Mouse (Mus musculus): ENCODE measurements around the gene Ghsr. TPM values are rescaled to one million over a fixed set of nuclear protein-coding genes. Genes with fewer than 3 reads are reported as not detected.

Ghsr gene
- not detected in 2 replicates for polyA plus RNA-seq (2014; fragmentation: Nextera tagmentation; extraction: Ambion mirVana)

DNA sequence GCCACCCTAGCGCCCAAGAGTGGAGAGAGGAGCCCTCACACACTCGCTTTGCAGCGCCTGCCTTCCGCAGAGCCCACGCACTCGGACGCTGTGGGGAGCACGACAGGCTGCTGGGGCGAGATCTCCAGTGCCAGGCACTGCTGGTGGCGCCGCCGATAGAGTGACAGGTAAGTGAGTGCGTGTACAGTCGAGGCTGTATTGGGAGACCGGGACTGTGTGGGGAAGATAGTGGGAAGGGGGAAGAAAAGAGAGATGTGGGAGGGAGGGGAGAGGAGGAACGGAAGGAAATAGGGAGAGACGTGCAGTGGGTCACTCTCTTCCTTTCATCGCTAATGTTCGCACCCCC lies at the start of gene Ghsr:
Gene Ghsr (plus strand): TSS at position 76 of the 346 bp plus-strand sequence.
- Histone ChIP-seq H3K9ac (ENCODE audit: low read length) (peak within 1 kb of the TSS; percentile 41), H3K4me2 (ENCODE audit: low read length) (peak within 1 kb of the TSS; percentile 76), H3K4me1 (ENCODE audit: control insufficient read depth, insufficient read depth, low read length) (peaks cover 7% of the 10 kb centered on the region), H3K9me3 (replicated peaks; ENCODE audit: control insufficient read depth, low read length) (no peaks in the 10 kb centered on the region), H3K27ac (ENCODE audit: low read depth, low read length) (no peak within 1 kb of the TSS), H3K4me3 (ENCODE audit: low read depth, low read length) (peak within 1 kb of the TSS; percentile 37), H3K36me3 (ENCODE audit: control insufficient read depth, insufficient read depth, low read length) (no peaks in the 10 kb centered on the region), H3K27me3 (replicated peaks; ENCODE audit: control insufficient read depth, insufficient read depth, low read length) (peaks cover 55% of the 10 kb centered on the region)
- ATAC-seq, result peak; percentile 60; the same call in 1 of the 2 replicates
- WGBS, result under 1% methylated on average over 19 of the region's 19 CpGs
- peak; percentile 7 for DNase-seq (ENCODE audit: low spot score)

DNA sequence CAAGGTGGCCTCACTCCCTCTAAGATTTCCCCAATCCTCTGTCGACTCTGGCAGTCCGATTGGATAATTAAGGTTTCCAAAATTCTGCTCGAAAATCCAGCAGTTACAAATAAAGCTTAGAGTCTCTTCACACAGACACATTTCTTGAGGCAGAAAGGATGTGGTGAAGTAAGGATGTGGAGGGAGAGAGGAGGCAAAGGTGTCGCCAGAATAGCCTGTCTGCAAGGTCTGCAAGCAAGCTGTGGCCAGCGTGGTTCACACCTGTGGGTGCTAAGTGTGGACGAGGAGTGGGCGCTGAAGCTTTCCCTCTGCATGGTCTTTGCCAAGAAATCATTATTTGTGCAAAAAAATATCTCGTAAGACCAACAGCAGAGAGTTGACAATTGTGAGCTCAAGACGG lies 48.6 kb upstream of the Ghsr start:
- DNase-seq (ENCODE audit: low spot score) (no peak), ATAC-seq (no peak)
- WGBS, result 89% methylated on average over 9 of the region's 9 CpGs
- Histone ChIP-seq H3K4me3 (ENCODE audit: low read depth, low read length) (no peak overlapping the region), H3K9ac (ENCODE audit: low read length) (no peak overlapping the region), H3K9me3 (replicated peaks; ENCODE audit: control insufficient read depth, low read length) (no peaks in the 10 kb centered on the region), H3K4me2 (ENCODE audit: low read length) (no peak overlapping the region), H3K27me3 (replicated peaks; ENCODE audit: control insufficient read depth, insufficient read depth, low read length) (no peaks in the 10 kb centered on the region), H3K27ac (ENCODE audit: low read depth, low read length) (no peak overlapping the region), H3K4me1 (ENCODE audit: control insufficient read depth, insufficient read depth, low read length) (no peaks in the 10 kb centered on the region), H3K36me3 (ENCODE audit: control insufficient read depth, insufficient read depth, low read length) (no peaks in the 10 kb centered on the region)

DNA sequence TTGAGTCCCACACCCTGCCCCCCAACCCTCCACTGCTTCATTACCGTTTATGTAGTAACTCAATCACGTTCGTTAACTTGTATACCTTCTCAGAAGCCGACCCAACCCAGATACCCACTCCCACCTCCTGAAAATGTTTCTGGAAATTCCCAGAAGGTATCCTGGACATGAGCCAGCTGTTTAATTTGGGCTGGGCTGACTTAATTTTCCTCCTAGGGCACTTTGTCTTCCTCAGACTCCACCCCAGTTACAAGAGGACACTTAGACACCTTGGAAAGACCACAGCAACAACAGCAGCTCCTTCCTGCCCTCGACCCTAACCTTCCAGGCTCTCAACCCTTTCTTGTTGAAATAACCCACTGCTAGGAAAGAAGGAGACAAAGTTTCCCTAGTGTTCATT lies 47.6 kb upstream of the Ghsr start:
- H3K27me3 ChIP-seq (replicated peaks; ENCODE audit: control insufficient read depth, insufficient read depth, low read length), result no peaks in the 10 kb centered on the region
- no peak overlapping the region for H3K4me2 ChIP-seq (ENCODE audit: low read length)
- no peak overlapping the region for H3K9ac ChIP-seq (ENCODE audit: low read length)
- H3K4me1 ChIP-seq (ENCODE audit: control insufficient read depth, insufficient read depth, low read length), result no peaks in the 10 kb centered on the region
- H3K4me3 ChIP-seq (ENCODE audit: low read depth, low read length), result no peak overlapping the region
- no peaks in the 10 kb centered on the region for H3K9me3 ChIP-seq (replicated peaks; ENCODE audit: control insufficient read depth, low read length)
- DNase-seq (ENCODE audit: low spot score), result no peak
- H3K36me3 ChIP-seq (ENCODE audit: control insufficient read depth, insufficient read depth, low read length), result no peaks in the 10 kb centered on the region
- no peak overlapping the region for H3K27ac ChIP-seq (ENCODE audit: low read depth, low read length)
- ATAC-seq, result no peak
- 49% methylated on average over 5 of the region's 5 CpGs for WGBS

DNA sequence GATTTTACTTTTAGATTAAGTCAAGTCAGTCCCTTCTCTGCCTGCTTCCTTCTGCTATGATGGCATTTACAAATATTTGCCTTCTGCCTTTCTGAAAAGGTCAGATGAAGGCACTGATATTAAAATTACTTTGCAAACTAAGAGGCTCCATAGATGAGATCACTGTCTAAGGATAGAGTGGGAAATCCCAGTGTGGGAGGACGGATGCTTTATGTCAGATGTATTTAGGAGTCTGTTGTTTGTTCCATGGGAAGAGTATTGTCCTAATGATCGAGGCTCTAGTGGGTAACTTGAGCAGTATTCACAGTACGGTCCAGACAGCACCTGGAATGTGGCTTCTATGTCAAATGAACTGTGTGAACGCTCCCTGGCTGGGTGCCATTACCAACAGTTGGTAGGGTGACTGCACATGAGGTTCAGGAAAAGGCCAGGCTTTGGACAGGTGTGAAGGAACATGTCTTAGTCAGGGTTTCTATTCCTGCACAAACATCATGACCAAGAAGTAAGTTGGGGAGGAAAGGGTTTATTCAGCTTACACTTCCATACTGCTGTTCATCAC lies 44.4 kb upstream of the Ghsr start:
- Histone ChIP-seq H3K4me2 (ENCODE audit: low read length) (no peak overlapping the region), H3K27me3 (replicated peaks; ENCODE audit: control insufficient read depth, insufficient read depth, low read length) (no peaks in the 10 kb centered on the region), H3K9ac (ENCODE audit: low read length) (no peak overlapping the region), H3K36me3 (ENCODE audit: control insufficient read depth, insufficient read depth, low read length) (no peaks in the 10 kb centered on the region), H3K4me3 (ENCODE audit: low read depth, low read length) (no peak overlapping the region), H3K9me3 (replicated peaks; ENCODE audit: control insufficient read depth, low read length) (no peaks in the 10 kb centered on the region), H3K4me1 (ENCODE audit: control insufficient read depth, insufficient read depth, low read length) (no peaks in the 10 kb centered on the region), H3K27ac (ENCODE audit: low read depth, low read length) (no peak overlapping the region)
- DNase-seq (ENCODE audit: low spot score) (no peak), ATAC-seq (no peak)
- WGBS, result 73% methylated on average over 4 of the region's 4 CpGs

DNA sequence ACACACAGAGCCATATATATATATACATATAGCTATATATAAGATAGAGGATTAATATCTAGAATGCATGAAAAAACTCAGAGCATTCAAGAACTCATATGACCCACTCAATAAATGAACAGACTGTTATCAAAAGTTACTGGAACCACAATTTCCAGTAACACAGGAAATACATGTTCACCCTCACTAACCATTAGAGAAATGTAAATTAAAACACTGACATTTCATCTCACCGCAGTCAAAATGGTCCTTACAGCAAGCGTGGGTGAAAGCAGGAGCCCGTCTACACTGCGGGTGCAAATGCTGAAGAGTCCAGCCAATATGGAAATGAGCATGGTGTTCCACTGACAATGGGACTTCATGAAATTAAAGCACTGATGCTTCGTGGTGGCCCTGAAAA lies 40.4 kb upstream of the Ghsr start:
- ATAC-seq, result no peak
- WGBS, result 90% methylated on average over 5 of the region's 5 CpGs

DNA sequence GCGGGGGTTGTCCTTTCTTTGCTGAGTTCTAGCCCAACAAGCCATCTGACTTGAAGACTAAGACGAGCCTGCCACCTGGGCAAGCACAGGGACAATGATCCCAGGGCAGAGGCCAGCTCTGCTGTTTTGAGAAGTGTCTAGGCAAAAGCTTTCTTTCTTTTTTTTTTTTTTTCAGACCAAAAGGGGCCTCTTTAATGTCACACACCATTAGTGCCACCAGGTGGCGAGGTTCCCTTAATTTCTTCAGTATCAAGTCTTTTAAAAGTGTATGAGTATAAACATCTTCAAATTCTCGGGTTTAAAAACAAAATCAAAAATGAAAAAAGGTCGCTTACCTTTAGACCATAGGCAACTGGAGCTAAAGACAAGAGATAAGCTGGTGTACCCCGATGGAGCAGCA lies 32.7 kb upstream of the Ghsr start:
- no peak overlapping the region for H3K4me2 ChIP-seq (ENCODE audit: low read length)
- DNase-seq (ENCODE audit: low spot score) (peak; percentile 68), ATAC-seq (no peak)
- H3K9me3 ChIP-seq (replicated peaks; ENCODE audit: control insufficient read depth, low read length), result no peaks in the 10 kb centered on the region
- H3K27me3 ChIP-seq (replicated peaks; ENCODE audit: control insufficient read depth, insufficient read depth, low read length), result no peaks in the 10 kb centered on the region
- WGBS, result 31% methylated on average over 6 of the region's 6 CpGs
- H3K4me3 ChIP-seq (ENCODE audit: low read depth, low read length), result no peak overlapping the region
- no peak overlapping the region for H3K27ac ChIP-seq (ENCODE audit: low read depth, low read length)
- H3K9ac ChIP-seq (ENCODE audit: low read length), result no peak overlapping the region
- no peaks in the 10 kb centered on the region for H3K36me3 ChIP-seq (ENCODE audit: control insufficient read depth, insufficient read depth, low read length)
- no peaks in the 10 kb centered on the region for H3K4me1 ChIP-seq (ENCODE audit: control insufficient read depth, insufficient read depth, low read length)

More for the DNA sequence above, 40.4 kb upstream of the Ghsr start:
- H3K4me1 ChIP-seq (ENCODE audit: control insufficient read depth, insufficient read depth, low read length), result no peaks in the 10 kb centered on the region
- no peaks in the 10 kb centered on the region for H3K9me3 ChIP-seq (replicated peaks; ENCODE audit: control insufficient read depth, low read length)
- H3K9ac ChIP-seq (ENCODE audit: low read length), result no peak overlapping the region
- H3K27me3 ChIP-seq (replicated peaks; ENCODE audit: control insufficient read depth, insufficient read depth, low read length), result no peaks in the 10 kb centered on the region
- H3K4me3 ChIP-seq (ENCODE audit: low read depth, low read length), result no peak overlapping the region
- no peak overlapping the region for H3K4me2 ChIP-seq (ENCODE audit: low read length)
- no peak for DNase-seq (ENCODE audit: low spot score)
- no peak overlapping the region for H3K27ac ChIP-seq (ENCODE audit: low read depth, low read length)
- no peaks in the 10 kb centered on the region for H3K36me3 ChIP-seq (ENCODE audit: control insufficient read depth, insufficient read depth, low read length)

DNA sequence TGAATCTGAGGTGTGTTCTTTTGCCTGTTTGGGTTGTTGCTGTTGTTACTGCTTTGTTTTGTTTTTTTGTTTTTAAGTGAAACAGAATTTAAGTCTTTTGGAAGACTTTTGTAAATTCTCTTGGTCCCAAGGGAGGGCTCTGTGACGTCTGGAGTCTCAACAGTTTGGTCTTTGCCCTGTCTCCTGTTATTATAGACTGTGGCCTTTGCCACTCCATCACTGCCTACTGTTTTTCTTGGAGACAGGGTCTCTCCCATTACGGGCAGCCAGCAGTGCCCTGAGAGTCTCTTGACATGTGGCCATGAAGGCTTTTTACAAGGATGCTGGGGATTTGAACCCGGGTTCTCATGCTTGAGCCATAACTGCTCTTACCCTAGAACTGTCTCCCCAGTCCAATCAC lies 32.3 kb upstream of the Ghsr start:
- H3K27ac ChIP-seq (ENCODE audit: low read depth, low read length), result no peak overlapping the region
- H3K4me2 ChIP-seq (ENCODE audit: low read length), result no peak overlapping the region
- no peaks in the 10 kb centered on the region for H3K9me3 ChIP-seq (replicated peaks; ENCODE audit: control insufficient read depth, low read length)
- H3K4me3 ChIP-seq (ENCODE audit: low read depth, low read length), result no peak overlapping the region
- DNase-seq (ENCODE audit: low spot score) (no peak), ATAC-seq (no peak)
- no peak overlapping the region for H3K9ac ChIP-seq (ENCODE audit: low read length)
- H3K27me3 ChIP-seq (replicated peaks; ENCODE audit: control insufficient read depth, insufficient read depth, low read length), result no peaks in the 10 kb centered on the region
- no peaks in the 10 kb centered on the region for H3K4me1 ChIP-seq (ENCODE audit: control insufficient read depth, insufficient read depth, low read length)
- H3K36me3 ChIP-seq (ENCODE audit: control insufficient read depth, insufficient read depth, low read length), result no peaks in the 10 kb centered on the region
- WGBS, result 66% methylated on average over 3 of the region's 3 CpGs

DNA sequence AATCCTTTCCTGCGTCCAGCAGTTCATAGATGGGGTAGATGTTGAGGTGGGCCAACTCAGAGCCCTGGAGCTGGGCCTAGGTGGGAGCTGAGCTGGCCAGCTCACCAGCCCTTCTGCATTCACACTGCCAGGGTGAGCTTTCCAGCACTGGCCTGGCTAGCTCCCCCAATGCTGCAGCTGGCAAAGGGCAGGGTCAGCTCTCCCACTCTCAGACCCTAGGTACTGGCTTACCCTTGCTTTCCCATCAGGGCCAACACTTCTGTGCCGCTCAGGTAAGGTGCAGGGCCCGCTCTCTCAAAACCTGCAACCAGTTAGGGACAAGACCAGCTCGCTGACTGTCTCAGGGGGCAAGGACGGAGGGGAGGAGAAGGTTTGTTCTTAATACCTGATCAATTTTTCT lies 30.4 kb upstream of the Ghsr start:
- DNase-seq (ENCODE audit: low spot score) (no peak), ATAC-seq (no peak)
- Histone ChIP-seq H3K9me3 (replicated peaks; ENCODE audit: control insufficient read depth, low read length) (no peaks in the 10 kb centered on the region), H3K4me2 (ENCODE audit: low read length) (no peak overlapping the region), H3K36me3 (ENCODE audit: control insufficient read depth, insufficient read depth, low read length) (no peaks in the 10 kb centered on the region), H3K9ac (ENCODE audit: low read length) (no peak overlapping the region), H3K4me1 (ENCODE audit: control insufficient read depth, insufficient read depth, low read length) (no peaks in the 10 kb centered on the region), H3K27ac (ENCODE audit: low read depth, low read length) (no peak overlapping the region), H3K27me3 (replicated peaks; ENCODE audit: control insufficient read depth, insufficient read depth, low read length) (no peaks in the 10 kb centered on the region), H3K4me3 (ENCODE audit: low read depth, low read length) (no peak overlapping the region)
- WGBS, result 92% methylated on average over 5 of the region's 5 CpGs

DNA sequence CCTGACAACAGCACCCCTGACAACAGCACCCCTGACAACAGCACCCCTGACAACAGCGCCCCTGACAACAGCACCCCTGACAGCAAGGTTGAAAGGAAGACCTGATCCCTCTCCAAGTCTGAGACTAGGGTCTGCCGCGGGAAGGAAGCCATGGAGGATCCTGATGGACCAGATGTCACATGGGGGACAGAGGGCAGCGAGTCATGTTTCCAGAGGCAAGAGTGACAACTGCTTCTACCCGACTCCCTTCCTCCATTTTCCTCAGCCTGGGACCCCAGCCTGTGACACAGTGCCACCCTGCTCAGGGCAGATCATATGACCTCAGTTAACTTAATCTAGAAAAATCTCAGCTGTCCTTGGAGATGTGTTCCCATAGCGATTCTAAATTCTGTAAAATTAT lies 28.7 kb upstream of the Ghsr start:
- no peak overlapping the region for H3K27ac ChIP-seq (ENCODE audit: low read depth, low read length)
- H3K4me3 ChIP-seq (ENCODE audit: low read depth, low read length), result no peak overlapping the region
- WGBS, result 69% methylated on average over 6 of the region's 6 CpGs
- H3K27me3 ChIP-seq (replicated peaks; ENCODE audit: control insufficient read depth, insufficient read depth, low read length), result no peaks in the 10 kb centered on the region
- no peaks in the 10 kb centered on the region for H3K36me3 ChIP-seq (ENCODE audit: control insufficient read depth, insufficient read depth, low read length)
- DNase-seq (ENCODE audit: low spot score) (no peak), ATAC-seq (no peak)
- H3K4me2 ChIP-seq (ENCODE audit: low read length), result no peak overlapping the region
- no peaks in the 10 kb centered on the region for H3K9me3 ChIP-seq (replicated peaks; ENCODE audit: control insufficient read depth, low read length)
- no peak overlapping the region for H3K9ac ChIP-seq (ENCODE audit: low read length)
- H3K4me1 ChIP-seq (ENCODE audit: control insufficient read depth, insufficient read depth, low read length), result no peaks in the 10 kb centered on the region
